Comparison of ENCODE assay signal across 1 mouse cellular context in the genomic region with DNA sequence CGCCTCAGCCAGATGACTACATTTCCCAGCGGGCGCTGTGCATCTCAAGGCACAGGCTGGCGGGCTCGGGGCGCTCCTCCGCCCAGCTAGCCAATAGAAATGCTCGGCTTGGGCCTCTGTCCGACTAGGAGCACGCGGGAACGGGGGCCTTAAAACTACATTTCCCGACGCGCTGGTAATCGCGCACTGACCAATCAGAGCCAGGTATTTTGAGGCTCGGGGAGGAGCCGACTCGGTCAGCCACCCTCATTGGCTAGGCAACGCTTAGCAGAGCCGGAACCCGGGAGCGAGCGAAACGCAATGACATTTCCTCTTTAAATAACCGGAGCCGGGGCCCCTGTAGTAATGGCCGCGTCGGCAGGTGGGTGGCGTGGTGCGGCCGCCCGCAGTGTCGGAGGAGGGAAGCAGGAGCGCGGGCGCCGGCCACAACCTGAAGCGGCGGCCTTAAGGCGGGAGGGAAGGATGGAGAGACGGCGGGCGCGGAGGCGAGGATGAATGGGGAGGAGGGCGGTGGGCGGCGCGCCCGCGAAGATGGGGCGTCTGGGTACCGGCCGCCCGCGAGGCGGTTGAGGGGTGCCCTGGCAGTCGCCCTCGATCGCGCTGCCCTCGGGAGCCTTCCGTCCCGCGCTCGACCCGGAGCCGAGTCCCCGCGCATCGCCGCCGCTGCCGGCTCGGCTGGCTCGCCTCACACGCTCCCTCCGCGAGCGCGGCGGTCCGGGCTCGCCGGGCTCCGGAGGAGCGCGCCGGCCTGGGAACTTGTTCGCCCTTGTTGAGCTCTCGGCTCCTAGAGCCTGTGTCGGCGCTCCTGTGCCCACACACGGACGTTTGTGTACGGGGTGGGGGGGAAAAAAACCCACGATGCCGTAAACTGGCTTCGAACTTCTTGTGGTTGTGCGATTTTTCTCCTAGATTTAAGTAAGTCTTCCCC.
TF ChIP-seq lines count a peak whose summit lies in the region.

No protein-coding gene starts in this region.

TF ChIP-seq in MEL, 35 proteins besides CTCF, POLR2A, EP300 and RAD21 (continued from another document):
- TF ChIP-seq JUND (IDR thresholded peaks at IDR 0.05; ENCODE audit: low read depth, low read length) (no peak), ZNF384 (IDR thresholded peaks at IDR 0.05; ENCODE audit: low read depth, low read length) (no peak), HCFC1 (IDR thresholded peaks at IDR 0.05; ENCODE audit: low read depth, low read length) (peak; percentile 98), USF1 (IDR thresholded peaks at IDR 0.05; ENCODE audit: low read depth, low read length) (0 out of 2 replicates have a peak, but pooled peaks have one; percentile 16), MAX (IDR thresholded peaks at IDR 0.05; ENCODE audit: low read length) (peak; percentile 81), GABPA (IDR thresholded peaks at IDR 0.05; ENCODE audit: low read depth, low read length) (no peak), ELF1 (IDR thresholded peaks at IDR 0.05; ENCODE audit: low read depth, low read length) (peak; percentile 80), RCOR1 (IDR thresholded peaks at IDR 0.05; ENCODE audit: low read depth, low read length) (no peak), MAZ (IDR thresholded peaks at IDR 0.05; ENCODE audit: low read depth, low read length) (no peak), KAT2A (conservative IDR thresholded peaks at IDR 0.05; ENCODE audit: low read depth, low read length) (peak; percentile 93), MYC (IDR thresholded peaks at IDR 0.05; ENCODE audit: low read depth, low read length) (peak; percentile 84; the same call in 1 of the 2 replicates), POLR2AphosphoS5 (IDR thresholded peaks at IDR 0.05; ENCODE audit: borderline replicate concordance, low read depth, low read length) (no peak), USF2 (IDR thresholded peaks at IDR 0.05; ENCODE audit: borderline replicate concordance in 1 of 2, insufficient read depth in 1 of 2, low read depth in 1 of 2, low read length in 2 of 2) (no peak), MYB (IDR thresholded peaks at IDR 0.05; ENCODE audit: low read depth, low read length) (no peak), CHD1 (IDR thresholded peaks at IDR 0.05; ENCODE audit: low read depth, low read length) (no peak)
